Mouse (Mus musculus) liver, embryonic 16.5 days (tissue): ENCODE data around the gene Larp4. TPM values are rescaled to one million over a fixed set of nuclear protein-coding genes. Genes with fewer than 3 reads are reported as not detected.
"Not testable (repeated sequence)": the region's sequence is repeated elsewhere in the genome, so short reads cannot be mapped to it uniquely, and the experiment has no call there.

Source experiments
- ATAC-seq: fragments of 200-750 bp; cut with Nextera tagmentation; 2 replicates; pipeline ENCODE4 v1.8.0; 2017; ENCODE audit warnings: low read depth, mild to moderate bottlenecking, moderate number of reproducible peaks, moderate library complexity
- H3K27ac ChIP-seq: fragments of 300-500 bp; sonication (generic); 2 replicates; pipeline ENCODE4 v1.5.1; 2014; ENCODE audit warnings: mild to moderate bottlenecking, low read length
- H3K27me3 ChIP-seq: fragments of 300-500 bp; sonication (generic); 2 replicates; pipeline ENCODE4 v1.6.1; 2014; ENCODE audit warnings: low read depth, low read length, mixed read lengths; ENCODE audit not compliant: control insufficient read depth, insufficient read depth
- H3K36me3 ChIP-seq: fragments of 300-500 bp; sonication (generic); 2 replicates; pipeline ENCODE4 v1.6.1; 2014; ENCODE audit warnings: mild to moderate bottlenecking; ENCODE audit not compliant: control insufficient read depth, insufficient read depth
- H3K4me1 ChIP-seq: fragments of 300-500 bp; sonication (generic); 2 replicates; pipeline ENCODE4 v1.6.1; 2014; ENCODE audit warnings: low read depth, low read length, mixed read lengths; ENCODE audit not compliant: control insufficient read depth
- H3K4me2 ChIP-seq: fragments of 300-500 bp; sonication (generic); 2 replicates; pipeline ENCODE4 v1.6.1; 2014; ENCODE audit warnings: low read depth, low read length, mixed read lengths
- H3K4me3 ChIP-seq: fragments of 300-500 bp; sonication (generic); 2 replicates; pipeline ENCODE4 v1.5.1; 2014; ENCODE audit warnings: low read depth, mild to moderate bottlenecking, low read length
- H3K9ac ChIP-seq: fragments of 300-500 bp; sonication (generic); 2 replicates; pipeline ENCODE4 v1.6.1; 2014; ENCODE audit warnings: low read depth, low read length
- H3K9me3 ChIP-seq: fragments of 300-500 bp; sonication (generic); replicated peaks from 2 replicates; pipeline ENCODE4 v1.6.1; 2016; ENCODE audit warnings: low read length; ENCODE audit not compliant: control insufficient read depth
- WGBS: fragments of 180-500 bp; shearing (Covaris S2); extraction: QIAGEN DNeasy Blood & Tissue Kit; methylation state at CpG from one replicate; pipeline ENCODE4 v1.1.7; 2014; ENCODE audit not compliant: insufficient replicate concordance; 5-methylcytosine and 5-hydroxymethylcytosine counted together
- polyA plus RNA-seq: library from polyadenylated mRNA; unstranded; fragments of >200 nt; fragmentation: Nextera tagmentation; extraction: Ambion mirVana; gene quantifications from 2 replicates; pipeline ENCODE4 v1.2.1, GENCODE M21; 2015

The Larp4 gene
- polyA plus RNA-seq, 1 experiment from 2014 or later: 17.1 TPM

GRCm38 (mm10) chr15:99966961-99967360, 2.9 kb upstream of the Larp4 start, which contains the start of gene Fam186a:
TSS of gene Fam186a (minus strand) at chr15:99967061.
- Histone ChIP-seq H3K36me3 (no peaks in the 10 kb centered on the region), H3K9ac (no peak within 1 kb of the TSS), H3K4me1 (peaks cover 12% of the 10 kb centered on the region), H3K27ac (no peak within 1 kb of the TSS), H3K4me3 (no peak within 1 kb of the TSS), H3K27me3 (no peaks in the 10 kb centered on the region), H3K4me2 (no peak within 1 kb of the TSS), H3K9me3 (no peaks in the 10 kb centered on the region)
- 54% methylated on average over 4 of the region's 4 CpGs for WGBS
- ATAC-seq: no peak

DNA sequence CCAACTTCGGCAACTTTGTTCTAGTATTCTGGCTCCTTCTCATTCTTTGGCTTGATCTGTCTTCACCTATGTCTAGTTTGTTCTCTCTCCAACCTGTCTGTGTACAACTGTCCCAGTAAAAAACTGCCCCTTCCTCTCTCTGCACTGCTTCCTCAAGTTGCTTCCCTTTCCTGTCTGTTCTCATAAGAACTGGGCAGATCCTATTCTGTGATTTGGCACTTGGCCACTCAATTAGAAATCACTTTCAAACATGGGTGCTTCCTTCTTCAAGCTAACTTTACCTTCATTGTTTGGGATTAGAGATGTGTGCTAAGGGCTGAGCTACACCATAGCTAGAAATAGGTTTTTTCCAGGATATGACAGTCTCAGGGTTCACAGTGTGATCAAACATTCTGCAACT, 741 bp downstream of the Larp4 start:
- H3K9ac ChIP-seq: no peak overlapping the region
- WGBS: 58% methylated on average over 1 of the region's 1 CpGs
- no peak for ATAC-seq

GRCm38 (mm10) chr15:99972361-99972988, 2.6 kb downstream of the Larp4 start:
- under 1% methylated on average over 50 of the region's 50 CpGs for WGBS
- Histone ChIP-seq H3K27ac (peak overlapping the region; percentile 89), H3K4me1 (peaks cover 15% of the 10 kb centered on the region), H3K36me3 (no peaks in the 10 kb centered on the region), H3K9ac (peak overlapping the region; percentile 84), H3K9me3 (no peaks in the 10 kb centered on the region), H3K4me3 (peak overlapping the region; percentile 77), H3K27me3 (no peaks in the 10 kb centered on the region), H3K4me2 (peak overlapping the region; percentile 67)
- ATAC-seq: peak; percentile 97

More for the DNA sequence above, 741 bp downstream of the Larp4 start:
- H3K27me3 ChIP-seq: no peaks in the 10 kb centered on the region
- H3K4me3 ChIP-seq: no peak overlapping the region
- no peaks in the 10 kb centered on the region for H3K36me3 ChIP-seq
- no peaks in the 10 kb centered on the region for H3K9me3 ChIP-seq
- peak overlapping the region; percentile 57; the same call in 1 of the 2 replicates for H3K27ac ChIP-seq
- H3K4me2 ChIP-seq: no peak overlapping the region
- H3K4me1 ChIP-seq: peaks cover 13% of the 10 kb centered on the region

DNA sequence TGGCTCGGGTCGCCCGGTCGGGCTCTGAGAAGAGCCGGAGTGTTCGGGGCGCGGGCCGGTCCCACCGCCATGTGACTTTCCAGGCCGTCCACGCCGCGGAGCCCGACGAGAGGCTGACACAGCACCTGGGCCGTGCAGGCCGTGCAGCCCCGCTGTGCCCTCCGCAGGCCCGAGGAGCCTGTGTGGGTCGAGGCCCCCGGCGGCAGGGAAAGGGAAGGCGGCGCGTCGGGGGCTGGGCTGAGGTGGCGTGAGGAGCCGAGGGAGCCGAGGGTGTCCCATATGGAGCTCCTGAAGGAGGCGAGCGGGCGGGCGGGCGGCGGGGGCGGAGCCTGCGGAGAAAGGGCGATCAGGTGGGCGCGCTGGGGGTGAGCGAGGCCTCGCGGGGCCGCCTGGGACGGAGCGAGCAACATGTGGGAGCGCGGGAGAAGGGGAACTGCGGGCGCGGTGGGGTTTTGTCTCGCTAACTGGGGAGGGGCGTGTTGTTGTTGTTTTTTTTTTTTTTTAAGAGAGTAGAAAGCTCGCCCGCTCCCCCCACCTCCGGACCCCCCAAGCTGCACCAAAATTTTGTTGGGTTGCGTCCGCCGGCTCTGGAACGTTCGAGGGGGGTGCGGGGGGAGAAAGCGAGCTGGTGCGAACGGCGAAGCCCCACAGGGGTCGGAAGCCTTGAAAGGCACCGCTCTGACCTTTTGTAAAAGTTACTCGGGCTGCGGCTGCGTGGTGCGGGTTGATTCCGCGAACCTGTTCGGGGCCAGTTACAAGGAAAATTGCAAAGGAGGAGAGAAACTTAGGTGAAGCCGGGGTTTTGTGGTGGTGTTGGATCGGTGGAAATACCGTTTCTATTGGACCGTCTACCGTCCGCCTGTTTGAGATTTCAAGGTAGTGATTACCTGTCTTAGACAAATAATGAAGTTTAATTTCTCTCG, 3.4 kb downstream of the Larp4 start:
- Histone ChIP-seq H3K27ac (peak overlapping the region; percentile 89), H3K4me1 (peaks cover 15% of the 10 kb centered on the region), H3K4me3 (peak overlapping the region; percentile 77), H3K4me2 (peak overlapping the region; percentile 67), H3K27me3 (no peaks in the 10 kb centered on the region), H3K9me3 (no peaks in the 10 kb centered on the region), H3K36me3 (no peaks in the 10 kb centered on the region), H3K9ac (peak overlapping the region; percentile 84)
- peak; percentile 70 for ATAC-seq
- WGBS: under 1% methylated on average over 82 of the region's 84 CpGs

- H3K9me3 ChIP-seq: no peaks in the 10 kb centered on the region
- peak overlapping the region; percentile 19; the same call in 1 of the 2 replicates for H3K4me3 ChIP-seq
- WGBS: 27% methylated on average over 2 of the region's 2 CpGs
- peak overlapping the region; percentile 32; the same call in 1 of the 2 replicates for H3K4me2 ChIP-seq
- ATAC-seq: no peak
- no peaks in the 10 kb centered on the region for H3K27me3 ChIP-seq
- H3K27ac ChIP-seq: no peak overlapping the region
- H3K9ac ChIP-seq: no peak overlapping the region
- H3K4me1 ChIP-seq: peaks cover 15% of the 10 kb centered on the region
- H3K36me3 ChIP-seq: no peaks in the 10 kb centered on the region
These were observed 4.8 kb downstream of the Larp4 start for GRCm38 (mm10) chr15:99974476-99975220.

GRCm38 (mm10) chr15:99976121-99976520, 6.3 kb downstream of the Larp4 start:
- not testable (repeated sequence) for H3K27ac ChIP-seq

DNA sequence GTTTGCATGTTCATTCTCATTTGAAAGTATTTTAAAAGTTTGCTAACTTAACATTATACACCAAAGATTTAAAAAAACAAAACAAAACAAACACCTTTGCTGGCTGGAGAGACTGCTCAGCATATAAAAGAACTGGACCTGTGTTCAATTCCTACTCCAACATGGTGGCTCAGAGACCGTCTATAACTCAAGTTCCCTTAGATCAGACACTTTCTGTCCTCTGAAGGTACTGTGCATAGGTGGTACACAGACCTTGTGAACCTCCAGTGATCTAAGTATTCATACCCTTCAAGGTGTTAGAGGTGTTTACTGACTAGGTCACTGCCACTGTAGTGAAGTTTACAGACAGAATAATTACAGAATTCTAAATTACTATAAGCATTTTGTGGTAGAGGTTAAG, 9.4 kb downstream of the Larp4 start:
- Histone ChIP-seq H3K4me2 (no peak overlapping the region), H3K9ac (no peak overlapping the region), H3K36me3 (no peaks in the 10 kb centered on the region), H3K27ac (no peak overlapping the region), H3K4me1 (peaks cover 8% of the 10 kb centered on the region), H3K9me3 (no peaks in the 10 kb centered on the region), H3K4me3 (no peak overlapping the region), H3K27me3 (no peaks in the 10 kb centered on the region)
- no peak for ATAC-seq
- WGBS: 53% methylated on average over 1 of the region's 1 CpGs

More at GRCm38 (mm10) chr15:99976121-99976520, 6.3 kb downstream of the Larp4 start:
- 74% methylated on average over 2 of the region's 2 CpGs for WGBS
- not testable (repeated sequence) for ATAC-seq, H3K4me2 ChIP-seq, H3K4me3 ChIP-seq, H3K9me3 ChIP-seq, H3K9ac ChIP-seq, H3K27me3 ChIP-seq, H3K36me3 ChIP-seq
- peaks cover 11% of the 10 kb centered on the region for H3K4me1 ChIP-seq

GRCm38 (mm10) chr15:99979715-99980114, 9.8 kb downstream of the Larp4 start:
- Histone ChIP-seq H3K27me3 (no peaks in the 10 kb centered on the region), H3K27ac (no peak overlapping the region), H3K4me2 (no peak overlapping the region), H3K36me3 (no peaks in the 10 kb centered on the region), H3K9ac (no peak overlapping the region), H3K4me1 (peaks cover 5% of the 10 kb centered on the region), H3K4me3 (no peak overlapping the region), H3K9me3 (no peaks in the 10 kb centered on the region)
- 78% methylated on average over 2 of the region's 2 CpGs for WGBS
- no peak for ATAC-seq
